Mouse (Mus musculus) small intestine, adult 2 months (tissue): ENCODE results near the gene Pls3. TPM values are rescaled to one million over a fixed set of nuclear protein-coding genes. Genes with fewer than 3 reads are reported as not detected.

Source experiments
- H3K27ac ChIP-seq: fragments of 200-500 bp; 2 replicates; pipeline ENCODE4 v1.5.1; 2012; ENCODE audit warnings: low read depth, low read length, control low read depth, inconsistent platforms; ENCODE audit not compliant: insufficient read depth
- H3K27me3 ChIP-seq: fragments of 200-500 bp; 2 replicates; pipeline ENCODE4 v1.6.1; 2012; ENCODE audit warnings: mild to moderate bottlenecking, moderate library complexity, low read length, inconsistent platforms; ENCODE audit not compliant: control insufficient read depth, insufficient read depth
- H3K36me3 ChIP-seq: fragments of 200-500 bp; 2 replicates; pipeline ENCODE4 v1.6.1; 2012; ENCODE audit warnings: mild to moderate bottlenecking, low read length, control low read depth, inconsistent platforms; ENCODE audit not compliant: control insufficient read depth, insufficient read depth
- H3K4me1 ChIP-seq: fragments of 200-500 bp; 2 replicates; pipeline ENCODE4 v1.6.1; 2012; ENCODE audit warnings: low read length, inconsistent platforms, mixed read lengths; ENCODE audit not compliant: control insufficient read depth, insufficient read depth, insufficient read length
- H3K4me3 ChIP-seq: fragments of 200-500 bp; 2 replicates; pipeline ENCODE4 v1.5.1; 2012; ENCODE audit warnings: low read depth, mild to moderate bottlenecking, control low read depth, inconsistent platforms, low read length, moderate library complexity
- CTCF ChIP-seq: fragments of 200-500 bp; IDR thresholded peaks from 2 replicates; pipeline ENCODE4 v1.5.1; 2012; ENCODE audit warnings: low read depth, mild to moderate bottlenecking, control low read depth, inconsistent platforms, low read length, moderate library complexity, mixed read lengths; ENCODE audit not compliant: insufficient replicate concordance, insufficient read length; ENCODE audit errors: extremely low read depth
- POLR2A ChIP-seq: fragments of 200-500 bp; IDR thresholded peaks from 2 replicates; pipeline ENCODE4 v1.6.1; 2012; ENCODE audit warnings: low read depth, mild to moderate bottlenecking, control low read depth, inconsistent platforms, low read length, moderate library complexity
- WGBS: fragments of 180-500 bp; shearing (Covaris S2); methylation state at CpG from one replicate; pipeline ENCODE4 v1.1.7; 2018; 5-methylcytosine and 5-hydroxymethylcytosine counted together
- polyA plus RNA-seq: library from polyadenylated mRNA; depleted of rRNA; stranded (reverse); fragments of >200 nt; gene quantifications from 2 replicates; pipeline ENCODE4 v1.2.3, GENCODE M21; 2012; rRNA removed

The Pls3 gene
- polyA plus RNA-seq, result 0.43 and 0.61 TPM in 2 replicates

GRCm38 (mm10) chrX:75874332-75875291 lies at the start of gene Pls3:
Gene Pls3, minus strand, starts transcription at chrX:75875182.
- Histone ChIP-seq H3K4me3 (peak within 1 kb of the TSS; percentile 70), H3K36me3 (no peaks in the 10 kb centered on the region), H3K27ac (peak within 1 kb of the TSS; percentile 64), H3K27me3 (no peaks in the 10 kb centered on the region), H3K4me1 (0 out of 2 replicates have a peak, but pooled peaks cover 3% of the 10 kb centered on the region)
- 0 out of 2 replicates have a peak, but pooled peaks have one; percentile 41 for TF ChIP-seq POLR2A
- TF ChIP-seq CTCF, result no peak
- WGBS, result 6% methylated on average over 44 of the region's 45 CpGs

- Histone ChIP-seq H3K4me3 (no peak overlapping the region), H3K4me1 (no peaks in the 10 kb centered on the region), H3K27ac (no peak overlapping the region), H3K27me3 (no peaks in the 10 kb centered on the region), H3K36me3 (no peaks in the 10 kb centered on the region)
- TF ChIP-seq POLR2A (no peak), CTCF (no peak)
- 25% methylated on average over 6 of the region's 6 CpGs for WGBS
Observed at GRCm38 (mm10) chrX:75895716-75896115, 20.7 kb upstream of the Pls3 start.

- no peaks in the 10 kb centered on the region for H3K27me3 ChIP-seq
- WGBS, result 25% methylated on average over 5 of the region's 5 CpGs
- no peak overlapping the region for H3K4me3 ChIP-seq
Observed at GRCm38 (mm10) chrX:75875566-75875965, 584 bp upstream of the Pls3 start.

GRCm38 (mm10) chrX:75873813-75874212 lies 1.2 kb downstream of the Pls3 start:
- no peaks in the 10 kb centered on the region for H3K27me3 ChIP-seq
- peak overlapping the region; percentile 70 for H3K4me3 ChIP-seq
- H3K27ac ChIP-seq, result peak overlapping the region; percentile 64; the same call in 1 of the 2 replicates
- no peaks in the 10 kb centered on the region for H3K36me3 ChIP-seq
- WGBS, result 21% methylated on average over 15 of the region's 15 CpGs
- TF ChIP-seq CTCF (no peak), POLR2A (no peak)
- 0 out of 2 replicates have a peak, but pooled peaks cover 3% of the 10 kb centered on the region for H3K4me1 ChIP-seq

More at GRCm38 (mm10) chrX:75875566-75875965, 584 bp upstream of the Pls3 start:
- Histone ChIP-seq H3K27ac (no peak overlapping the region), H3K36me3 (no peaks in the 10 kb centered on the region), H3K4me1 (0 out of 2 replicates have a peak, but pooled peaks cover 3% of the 10 kb centered on the region)
- no peak for TF ChIP-seq POLR2A

- Histone ChIP-seq H3K36me3 (no peaks in the 10 kb centered on the region), H3K4me1 (0 out of 2 replicates have a peak, but pooled peaks cover 3% of the 10 kb centered on the region), H3K27me3 (no peaks in the 10 kb centered on the region), H3K4me3 (no peak overlapping the region), H3K27ac (no peak overlapping the region)
- TF ChIP-seq CTCF (no peak), POLR2A (no peak)
- 71% methylated on average over 4 of the region's 4 CpGs for WGBS
Observed at GRCm38 (mm10) chrX:75873253-75873652, 1.7 kb downstream of the Pls3 start.

- 68% methylated on average over 2 of the region's 2 CpGs for WGBS
- H3K4me3 ChIP-seq, result no peak overlapping the region
- TF ChIP-seq POLR2A (no peak), CTCF (no peak)
- H3K36me3 ChIP-seq, result no peaks in the 10 kb centered on the region
- H3K27ac ChIP-seq, result no peak overlapping the region
- H3K4me1 ChIP-seq, result 0 out of 2 replicates have a peak, but pooled peaks cover 3% of the 10 kb centered on the region
- no peaks in the 10 kb centered on the region for H3K27me3 ChIP-seq
Observed at GRCm38 (mm10) chrX:75871855-75872254, 3.1 kb downstream of the Pls3 start.

- Histone ChIP-seq H3K4me1 (no peaks in the 10 kb centered on the region), H3K4me3 (no peak overlapping the region), H3K27me3 (no peaks in the 10 kb centered on the region), H3K36me3 (no peaks in the 10 kb centered on the region), H3K27ac (no peak overlapping the region)
- TF ChIP-seq CTCF (no peak), POLR2A (no peak)
- WGBS, result 77% methylated on average over 3 of the region's 3 CpGs
Observed at GRCm38 (mm10) chrX:75861715-75862114, 13.3 kb downstream of the Pls3 start.

GRCm38 (mm10) chrX:75854294-75854693 lies 20.7 kb downstream of the Pls3 start:
- Histone ChIP-seq H3K36me3 (no peaks in the 10 kb centered on the region), H3K27me3 (no peaks in the 10 kb centered on the region), H3K27ac (no peak overlapping the region), H3K4me3 (no peak overlapping the region), H3K4me1 (no peaks in the 10 kb centered on the region)
- 93% methylated on average over 3 of the region's 3 CpGs for WGBS
- TF ChIP-seq POLR2A, result no peak
